Mouse (Mus musculus) testis, adult 2 months (tissue): ENCODE results near the gene C87436.
"Not testable (repeated sequence)": the region's sequence is repeated elsewhere in the genome, so short reads cannot be mapped to it uniquely, and the experiment has no call there.

Source experiments
- CTCF ChIP-seq: fragments of 200-500 bp; IDR thresholded peaks from 2 replicates; pipeline ENCODE4 v1.5.1; 2012; ENCODE audit warnings: low read depth, mild to moderate bottlenecking, inconsistent platforms, low read length, moderate library complexity; ENCODE audit not compliant: control insufficient read depth, insufficient read depth, insufficient replicate concordance
- POLR2A ChIP-seq: fragments of 200-500 bp; IDR thresholded peaks from 2 replicates; pipeline ENCODE4 v1.6.1; 2012; ENCODE audit warnings: low read depth, mild to moderate bottlenecking, inconsistent platforms, low read length, moderate library complexity; ENCODE audit not compliant: control insufficient read depth

GRCm38 (mm10) chr6:86490413-86490812 lies 52.2 kb downstream of the C87436 start:
- not testable (repeated sequence) for TF ChIP-seq POLR2A, CTCF
